Mouse (Mus musculus): ENCODE results near the gene Clec12b. TPM values are rescaled to one million over a fixed set of nuclear protein-coding genes. Genes with fewer than 3 reads are reported as not detected.

Gene Clec12b
- total and polyA plus RNA-seq, 2 experiments from 2014 or later = 0.16 TPM; not detected in 1

- no peaks in the 10 kb centered on the region for H3K27me3 ChIP-seq (ENCODE audit: insufficient read depth, low read length)
- no peaks in the 10 kb centered on the region for H3K4me1 ChIP-seq (ENCODE audit: insufficient read depth)
- TF ChIP-seq CTCF (IDR thresholded peaks at IDR 0.05; ENCODE audit: low read depth) = no peak
- no peak overlapping the region for H3K4me3 ChIP-seq (ENCODE audit: low read depth, low read length)
- 53% methylated on average over 13 of the region's 13 CpGs for WGBS
- H3K9ac ChIP-seq = no peak overlapping the region
- H3K36me3 ChIP-seq (ENCODE audit: insufficient read depth) = no peaks in the 10 kb centered on the region
- H3K9me3 ChIP-seq (ENCODE audit: low read length) = no peaks in the 10 kb centered on the region
- DNase-seq (peak; percentile 27), ATAC-seq (no peak)
- no peak overlapping the region for H3K4me2 ChIP-seq (ENCODE audit: low read depth)
- H3K27ac ChIP-seq (ENCODE audit: low read depth, low read length) = no peak overlapping the region
These were observed 59.0 kb downstream of the Clec12b start for GRCm38 (mm10) chr6:129326568-129327150.

GRCm38 (mm10) chr6:129326016-129326415, 59.7 kb downstream of the Clec12b start:
- Histone ChIP-seq H3K36me3 (ENCODE audit: insufficient read depth) (no peaks in the 10 kb centered on the region), H3K4me3 (ENCODE audit: low read depth, low read length) (no peak overlapping the region), H3K4me1 (ENCODE audit: insufficient read depth) (no peaks in the 10 kb centered on the region), H3K27me3 (ENCODE audit: insufficient read depth, low read length) (no peaks in the 10 kb centered on the region), H3K9ac (no peak overlapping the region), H3K9me3 (ENCODE audit: low read length) (no peaks in the 10 kb centered on the region), H3K4me2 (ENCODE audit: low read depth) (no peak overlapping the region), H3K27ac (ENCODE audit: low read depth, low read length) (no peak overlapping the region)
- DNase-seq (no peak), ATAC-seq (no peak)
- no peak for TF ChIP-seq CTCF (IDR thresholded peaks at IDR 0.05; ENCODE audit: low read depth)
- WGBS = 87% methylated on average over 1 of the region's 1 CpGs

Other genes starting within 250 kb of the Clec12b start
- gene Clec2d, start 205.3 kb downstream of the Clec12b start, total RNA-seq (2014; rRNA removed) = 6.2 and 9.7 TPM in 2 replicates
- not detected in 2 replicates for gene Clec2d, start 205.3 kb downstream of the Clec12b start, polyA plus RNA-seq (2015; fragmentation: Nextera tagmentation; extraction: Ambion mirVana)
- gene Cd69, start 110.4 kb downstream of the Clec12b start, total RNA-seq (2014; rRNA removed) = not detected in 2 replicates
- gene Cd69, start 110.4 kb downstream of the Clec12b start, polyA plus RNA-seq (2015; fragmentation: Nextera tagmentation; extraction: Ambion mirVana) = 0.13 TPM in 1 of 2 replicates, not detected in the other
- gene 4922502D21Rik, start 54.1 kb downstream of the Clec12b start, total RNA-seq (2014; rRNA removed) = not detected in 2 replicates
- not detected in 2 replicates for gene 4922502D21Rik, start 54.1 kb downstream of the Clec12b start, polyA plus RNA-seq (2015; fragmentation: Nextera tagmentation; extraction: Ambion mirVana)
- gene Clec12a, start 43.2 kb downstream of the Clec12b start, total RNA-seq (2014; rRNA removed) = 0.15 and 2.7 TPM in 2 replicates
- gene Clec12a, start 43.2 kb downstream of the Clec12b start, polyA plus RNA-seq (2015; fragmentation: Nextera tagmentation; extraction: Ambion mirVana) = 0.12 and 0.23 TPM in 2 replicates
- 2.0 TPM in 1 of 2 replicates, not detected in the other for gene Clec1b, start 11.4 kb upstream of the Clec12b start, total RNA-seq (2014; rRNA removed)
- 0.49 and 0.56 TPM in 2 replicates for gene Clec1b, start 11.4 kb upstream of the Clec12b start, polyA plus RNA-seq (2015; fragmentation: Nextera tagmentation; extraction: Ambion mirVana)
- 0.10 TPM in 1 of 2 replicates, not detected in the other for gene Clec9a, start 23.0 kb upstream of the Clec12b start, total RNA-seq (2014; rRNA removed)
- gene Clec9a, start 23.0 kb upstream of the Clec12b start, polyA plus RNA-seq (2015; fragmentation: Nextera tagmentation; extraction: Ambion mirVana) = not detected in 2 replicates
- 1.1 and 1.4 TPM in 2 replicates for gene Clec1a, start 66.1 kb upstream of the Clec12b start, total RNA-seq (2014; rRNA removed)
- gene Clec1a, start 66.1 kb upstream of the Clec12b start, polyA plus RNA-seq (2015; fragmentation: Nextera tagmentation; extraction: Ambion mirVana) = 0.74 and 0.97 TPM in 2 replicates
- gene Olr1, start 121.3 kb upstream of the Clec12b start, total RNA-seq (2014; rRNA removed) = 0.10 TPM in 1 of 2 replicates, not detected in the other
- not detected in 2 replicates for gene Olr1, start 121.3 kb upstream of the Clec12b start, polyA plus RNA-seq (2015; fragmentation: Nextera tagmentation; extraction: Ambion mirVana)
- gene Tmem52b, start 126.7 kb upstream of the Clec12b start, total RNA-seq (2014; rRNA removed) = not detected in 2 replicates
- gene Tmem52b, start 126.7 kb upstream of the Clec12b start, polyA plus RNA-seq (2015; fragmentation: Nextera tagmentation; extraction: Ambion mirVana) = not detected in 2 replicates
- 275 and 288 TPM in 2 replicates for gene Gabarapl1, start 147.3 kb upstream of the Clec12b start, total RNA-seq (2014; rRNA removed)
- 243 and 276 TPM in 2 replicates for gene Gabarapl1, start 147.3 kb upstream of the Clec12b start, polyA plus RNA-seq (2015; fragmentation: Nextera tagmentation; extraction: Ambion mirVana)
- not detected in 2 replicates for gene Klre1, start 192.0 kb upstream of the Clec12b start, total RNA-seq (2014; rRNA removed)
- 0.18 TPM in 1 of 2 replicates, not detected in the other for gene Klre1, start 192.0 kb upstream of the Clec12b start, polyA plus RNA-seq (2015; fragmentation: Nextera tagmentation; extraction: Ambion mirVana)
- not detected in 2 replicates for gene Klrd1, start 205.9 kb upstream of the Clec12b start, total RNA-seq (2014; rRNA removed)
- gene Klrd1, start 205.9 kb upstream of the Clec12b start, polyA plus RNA-seq (2015; fragmentation: Nextera tagmentation; extraction: Ambion mirVana) = not detected in 2 replicates
- gene Klrk1, start 238.0 kb upstream of the Clec12b start, total RNA-seq (2014; rRNA removed) = not detected in 2 replicates
- not detected in 2 replicates for gene Klrk1, start 238.0 kb upstream of the Clec12b start, polyA plus RNA-seq (2015; fragmentation: Nextera tagmentation; extraction: Ambion mirVana)

Data from forebrain, postnatal 0 days (tissue).